In genomic region chr15:62166786-62167185, GRCm38 (mm10) we compare ENCODE assay signal across 25 mouse cellular contexts.
DNase-seq lines count a peak whose midpoint lies in the region; ATAC-seq and TF ChIP-seq lines count a peak whose summit lies in the region.
"Had no signal": no experiment of that assay in that cellular context is flagged by ENCODE, and none has a peak within 500 bp of the region (broad histone marks: within the 10 kb centered on the region; RNA-seq: fewer than 3 reads in every experiment).

No protein-coding gene starts in this region.

- H3K9ac ChIP-seq in liver, adult 2 months (ENCODE audit: low read depth, low read length) = no peak overlapping the region
- H3K9ac ChIP-seq in liver, embryonic 11.5 days (ENCODE audit: low read depth, low read length) = no peak overlapping the region
- H3K9ac ChIP-seq: embryonic facial prominence, embryonic 12.5 days; heart, embryonic 13.5 days; midbrain, embryonic 12.5 days; stomach, embryonic 15.5 days had no signal

- H3K79me2 ChIP-seq in liver, adult 2 months (ENCODE audit: control insufficient read depth, insufficient read depth, low read length) = no peaks in the 10 kb centered on the region

- H3K27me3 ChIP-seq in liver, adult 2 months (ENCODE audit: control insufficient read depth, insufficient read depth, low read length) = no peaks in the 10 kb centered on the region
- no peaks in the 10 kb centered on the region for H3K27me3 ChIP-seq in liver, embryonic 11.5 days (replicated peaks; ENCODE audit: control insufficient read depth, insufficient read depth, low read length)
- no peaks in the 10 kb centered on the region for H3K27me3 ChIP-seq in limb, embryonic 10.5 days (ENCODE audit: low read depth, poor library complexity, severe bottlenecking)
- H3K27me3 ChIP-seq: embryonic facial prominence, embryonic 12.5 days; heart, embryonic 13.5 days; midbrain, embryonic 12.5 days; Patski; stomach, embryonic 15.5 days had no signal

- peak; percentile 51 for DNase-seq in liver, adult 2 months (ENCODE audit: extremely low read depth, low read depth, low spot score)
- no peak for DNase-seq in liver, embryonic 11.5 days (ENCODE audit: low spot score)
- peak; percentile 42 for DNase-seq in thymus, postnatal 14 days
- DNase-seq in thymus, adult 18-20 months = no peak
- DNase-seq in naive thymus-derived CD4-positive, alpha-beta T cell, adult 2 months (ENCODE audit: low read depth) = peak; percentile 73
- no peak for DNase-seq in limb, embryonic 10.5 days (ENCODE audit: low spot score)
- no peak for DNase-seq in right cerebral cortex, postnatal 4 days
- DNase-seq: adrenal gland, adult 2 months; cerebellum, adult 18-20 months; cerebellum, postnatal 25 days; gastrocnemius, postnatal 25 days; heart, adult 2 months; heart, postnatal 14 days; kidney, adult 11 months; left cerebral cortex, postnatal 4 days; liver; lung, adult 2 months; lung, postnatal 14 days had no signal

- H3K4me2 ChIP-seq in liver, embryonic 11.5 days = no peak overlapping the region
- H3K4me2 ChIP-seq: embryonic facial prominence, embryonic 12.5 days; heart, embryonic 13.5 days; midbrain, embryonic 12.5 days; stomach, embryonic 15.5 days had no signal

- H3K4me3 ChIP-seq in liver, adult 2 months (ENCODE audit: insufficient read depth, low read depth, low read length) = no peak overlapping the region
- H3K4me3 ChIP-seq in liver, embryonic 11.5 days (ENCODE audit: low read depth, low read length) = no peak overlapping the region
- no peak overlapping the region for H3K4me3 ChIP-seq in limb, embryonic 10.5 days
- H3K4me3 ChIP-seq: embryonic facial prominence, embryonic 12.5 days; heart, adult 2 months; heart, embryonic 13.5 days; left cerebral cortex, adult 2 months; midbrain, embryonic 12.5 days; stomach, embryonic 15.5 days had no signal

- no peaks in the 10 kb centered on the region for H3K36me3 ChIP-seq in liver, adult 2 months (ENCODE audit: control insufficient read depth, insufficient read depth, low read length)
- no peaks in the 10 kb centered on the region for H3K36me3 ChIP-seq in liver, embryonic 11.5 days (ENCODE audit: control insufficient read depth, insufficient read depth, low read length)
- H3K36me3 ChIP-seq in limb, embryonic 10.5 days = no peaks in the 10 kb centered on the region
- H3K36me3 ChIP-seq: embryonic facial prominence, embryonic 12.5 days; heart, embryonic 13.5 days; midbrain, embryonic 12.5 days; stomach, embryonic 15.5 days had no signal

- H3K4me1 ChIP-seq in liver, adult 2 months (ENCODE audit: control insufficient read depth, insufficient read depth, low read length) = peaks cover 13% of the 10 kb centered on the region
- peaks cover 43% of the 10 kb centered on the region for H3K4me1 ChIP-seq in liver, embryonic 11.5 days (replicated peaks; ENCODE audit: control insufficient read depth, insufficient read depth, low read length)
- no peaks in the 10 kb centered on the region for H3K4me1 ChIP-seq in limb, embryonic 10.5 days
- H3K4me1 ChIP-seq: embryonic facial prominence, embryonic 12.5 days; midbrain, embryonic 12.5 days; stomach, embryonic 15.5 days had no signal

- WGBS in liver, adult 2 months = 57% methylated on average over 5 of the region's 5 CpGs
- WGBS in liver, embryonic 11.5 days = 87% methylated on average over 5 of the region's 5 CpGs
- WGBS in limb, embryonic 10.5 days = 92% methylated on average over 5 of the region's 5 CpGs

- TF ChIP-seq POLR2A in liver, adult 2 months (IDR thresholded peaks at IDR 0.05; ENCODE audit: extremely low read depth, insufficient read depth, low read length) = no peak

- H3K27ac ChIP-seq in liver, adult 2 months (replicated peaks; ENCODE audit: insufficient read depth, low read depth, low read length) = no peak overlapping the region
- no peak overlapping the region for H3K27ac ChIP-seq in liver, embryonic 11.5 days (ENCODE audit: low read depth, low read length)
- H3K27ac ChIP-seq in limb, embryonic 10.5 days = no peak overlapping the region
- H3K27ac ChIP-seq: embryonic facial prominence, embryonic 12.5 days; heart, adult 2 months; heart, embryonic 13.5 days; kidney, postnatal 0 days; left cerebral cortex, adult 2 months; midbrain, embryonic 12.5 days; stomach, embryonic 15.5 days had no signal

- no peak for TF ChIP-seq CTCF in liver, adult 2 months (IDR thresholded peaks at IDR 0.05; ENCODE audit: low read depth, low read length)

- no peak for ATAC-seq in liver, embryonic 11.5 days (replicated peaks; ENCODE audit: low FRiP score)
- ATAC-seq: Patski had no signal

- no peaks in the 10 kb centered on the region for H3K9me3 ChIP-seq in liver, embryonic 11.5 days (ENCODE audit: control insufficient read depth, low read length)
- no peaks in the 10 kb centered on the region for H3K9me3 ChIP-seq in limb, embryonic 10.5 days (replicated peaks)
- H3K9me3 ChIP-seq: embryonic facial prominence, embryonic 12.5 days; heart, embryonic 13.5 days; midbrain, embryonic 12.5 days; stomach, embryonic 15.5 days had no signal

Comparison
In these comparisons a context has a peak if more than half of its experiments do, and no peak if none do; other contexts are left out.
1. DNase-seq: peak in liver, adult 2 months (single experiment), thymus, postnatal 14 days (single experiment) and naive thymus-derived CD4-positive, alpha-beta T cell, adult 2 months (single experiment); none in liver, embryonic 11.5 days (single experiment), thymus, adult 18-20 months (0 of 2), limb, embryonic 10.5 days (single experiment) and right cerebral cortex, postnatal 4 days (single experiment).